Mouse (Mus musculus): ENCODE results near the gene Mafb.
A peak's percentile ranks its signal among the peaks of the same experiment; 100 is the strongest.

The Mafb gene

DNA sequence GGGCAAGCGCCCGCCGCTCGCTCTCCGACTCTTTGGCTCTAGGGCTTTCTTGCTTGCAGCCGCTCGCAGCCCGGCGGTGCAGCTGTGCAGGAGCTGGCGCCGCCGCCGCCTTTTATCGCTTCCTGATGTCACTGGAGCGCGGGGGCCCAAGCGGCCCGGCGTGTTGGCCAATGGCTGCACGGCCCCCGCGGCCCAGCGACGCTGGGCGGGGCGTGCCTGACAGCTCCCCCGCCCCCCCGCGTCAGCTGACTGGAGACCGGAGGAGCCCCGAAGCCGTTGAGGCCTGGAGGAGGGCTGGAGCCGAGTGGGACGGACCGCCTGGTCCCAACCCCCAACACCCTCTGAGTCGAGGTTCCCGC lies at the start of gene Mafb:
TSS of gene Mafb (minus strand) at position 86 of the 359 bp plus-strand sequence.
- peak; percentile 94 for DNase-seq (ENCODE audit: low spot score)

DNA sequence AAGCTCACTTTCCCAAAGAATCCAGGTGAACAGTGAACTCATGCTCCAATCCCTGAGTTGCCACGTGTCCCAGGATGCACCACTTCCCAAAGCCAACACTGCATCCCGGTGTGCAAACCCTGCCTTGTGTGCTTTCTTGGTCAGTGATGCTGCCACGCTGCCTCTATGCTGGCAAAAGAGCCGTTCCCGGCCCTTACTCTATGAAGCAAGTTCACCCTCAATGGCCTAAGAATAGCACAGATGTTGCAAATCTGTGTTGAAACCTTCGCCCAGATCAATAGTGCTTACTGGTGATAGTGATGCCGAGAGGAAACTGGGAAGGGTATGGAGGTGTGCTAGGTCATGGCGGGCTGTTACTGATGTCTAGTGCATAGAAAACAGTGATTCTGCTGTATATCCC lies 48.3 kb upstream of the Mafb start:
- no peak for DNase-seq (ENCODE audit: low spot score)

DNA sequence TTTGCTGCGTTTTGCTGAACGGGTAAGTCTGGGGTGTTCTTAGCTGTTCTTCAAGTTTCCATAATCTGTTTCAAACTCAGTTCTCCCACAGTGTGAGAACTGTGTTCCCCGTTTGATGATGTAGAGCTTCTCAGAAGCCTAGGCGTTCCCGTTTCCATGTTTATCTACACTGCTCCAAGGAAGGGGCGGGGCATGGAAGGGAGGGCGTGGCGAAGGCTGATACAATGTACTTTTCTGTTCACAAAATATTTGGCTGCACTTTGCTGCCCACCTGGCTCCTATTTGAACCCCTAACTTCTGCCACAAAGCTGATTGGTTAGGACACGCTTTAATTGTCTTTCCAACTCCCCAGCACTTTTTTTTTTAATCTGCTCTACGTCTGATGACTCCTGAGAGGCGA lies 47.9 kb upstream of the Mafb start:
- DNase-seq (ENCODE audit: low spot score) = no peak

DNA sequence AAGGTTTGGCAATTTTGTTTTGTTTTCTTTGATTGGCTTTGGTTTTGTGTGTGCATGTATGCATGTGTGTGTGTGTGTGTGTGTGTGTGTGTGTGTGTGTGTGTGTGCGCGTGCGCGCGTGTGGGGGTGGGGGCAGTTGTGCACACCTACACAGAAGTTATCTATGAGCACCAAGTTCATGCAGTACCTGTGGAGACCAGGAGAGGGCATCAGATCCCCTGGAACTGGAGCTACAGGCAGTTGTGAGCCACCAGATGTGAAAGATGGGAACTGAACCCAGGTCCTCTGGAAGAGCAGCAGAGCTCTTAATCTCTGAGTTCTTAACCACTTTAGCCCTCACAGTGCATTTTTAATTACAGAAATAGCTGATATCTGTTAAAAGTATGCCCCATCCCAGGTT lies 47.1 kb upstream of the Mafb start:
- DNase-seq (ENCODE audit: low spot score) = no peak

DNA sequence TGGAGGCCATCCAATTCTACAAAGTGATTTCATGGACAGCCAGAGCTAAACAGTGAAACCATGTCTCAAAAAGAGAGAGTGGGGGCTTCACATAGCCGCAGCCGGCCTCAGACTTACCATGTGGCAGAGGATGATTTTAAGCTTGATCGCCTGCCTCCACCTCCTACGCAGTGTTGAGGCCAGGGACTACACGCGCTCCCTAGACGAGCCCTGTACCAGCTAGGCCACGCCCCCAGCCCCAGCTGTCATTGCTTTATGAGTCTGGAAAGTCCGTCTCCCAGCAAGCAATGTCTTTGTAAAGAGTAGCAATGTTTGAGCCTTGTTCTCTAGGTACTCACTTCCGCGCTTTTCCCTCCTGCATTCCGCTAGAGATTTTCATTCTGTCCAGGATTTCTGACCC lies 46.2 kb upstream of the Mafb start:
- peak; percentile 66 for DNase-seq (ENCODE audit: low spot score)

DNA sequence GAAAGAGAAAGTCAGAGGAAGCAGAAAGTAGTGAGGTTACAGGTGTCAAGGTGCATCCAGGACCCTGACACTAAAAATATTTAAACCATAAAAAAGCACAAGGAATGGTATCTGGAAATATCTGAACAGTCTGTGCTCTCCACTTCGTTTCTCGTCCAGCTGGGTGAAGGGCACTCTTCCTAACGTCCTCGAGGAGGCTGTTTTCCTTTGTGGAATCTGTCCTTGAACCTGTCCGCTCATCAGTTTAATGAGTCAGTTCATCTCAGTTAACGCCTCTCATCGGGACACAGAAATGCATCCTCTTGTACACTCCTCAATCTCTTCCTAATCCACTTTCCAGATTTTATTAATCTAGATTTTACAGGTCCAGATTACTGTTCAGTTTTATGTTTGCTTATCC lies 44.6 kb upstream of the Mafb start:
- DNase-seq (ENCODE audit: low spot score) = no peak

DNA sequence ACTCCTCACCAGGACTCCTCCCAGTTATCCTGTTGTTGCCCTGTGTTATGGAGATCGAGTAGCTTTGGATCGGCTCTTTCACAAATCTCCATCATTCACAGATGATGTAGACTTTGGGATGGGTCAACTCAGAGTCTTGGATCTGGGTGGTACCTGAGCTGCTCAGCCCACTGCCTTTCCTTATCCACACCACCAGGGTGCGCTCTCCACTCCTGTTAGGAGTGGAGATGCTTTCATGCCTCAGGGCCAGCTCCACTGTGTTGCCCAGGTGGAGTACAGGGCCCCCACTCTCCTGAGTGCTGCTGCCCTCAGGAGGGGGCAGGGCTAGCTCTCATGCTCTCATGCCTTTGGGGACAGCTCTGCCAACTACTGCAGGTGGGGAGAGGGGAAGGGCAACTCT lies 40.9 kb upstream of the Mafb start:
- no peak for DNase-seq (ENCODE audit: low spot score)

DNA sequence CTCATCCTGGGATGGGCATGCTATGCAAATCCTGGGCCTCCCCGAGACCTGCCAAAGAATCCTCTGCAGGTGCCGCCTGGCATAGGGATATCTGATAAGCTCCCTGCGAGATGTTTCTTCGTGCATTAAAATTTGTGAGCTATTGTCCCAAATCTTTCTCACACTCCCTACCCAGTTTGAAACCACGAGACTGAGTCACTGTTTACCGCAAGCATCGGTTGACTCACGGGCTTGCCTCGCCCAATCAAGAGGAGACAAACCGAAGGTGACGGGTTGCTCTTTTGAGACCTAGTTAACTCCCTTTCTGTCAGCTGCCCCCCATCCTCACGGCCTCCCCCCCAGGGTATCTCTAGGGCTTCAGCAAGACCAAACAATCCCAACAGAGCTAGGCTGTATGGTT lies 30.9 kb upstream of the Mafb start:
- no peak for DNase-seq (ENCODE audit: low spot score)

DNA sequence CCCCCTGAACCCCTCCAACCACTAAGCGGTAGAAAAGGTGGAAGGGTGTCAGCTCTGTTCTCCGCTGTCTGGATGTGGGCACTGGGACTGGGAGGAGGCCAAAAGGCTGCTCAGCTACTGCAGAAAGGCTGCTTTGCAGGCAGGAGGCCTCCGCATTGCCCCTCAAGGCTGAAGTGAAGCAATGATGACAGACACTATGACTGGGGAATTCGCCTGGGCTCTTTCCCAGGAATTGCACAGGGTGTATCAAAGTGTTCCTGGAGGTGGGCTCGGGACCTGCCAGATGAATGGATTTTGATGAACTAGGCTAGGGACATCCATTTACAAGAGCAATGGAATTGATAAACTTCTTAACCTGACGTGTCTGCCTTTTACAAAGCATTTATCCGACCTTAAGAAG lies 27.9 kb upstream of the Mafb start:
- no peak for DNase-seq (ENCODE audit: low spot score)

DNA sequence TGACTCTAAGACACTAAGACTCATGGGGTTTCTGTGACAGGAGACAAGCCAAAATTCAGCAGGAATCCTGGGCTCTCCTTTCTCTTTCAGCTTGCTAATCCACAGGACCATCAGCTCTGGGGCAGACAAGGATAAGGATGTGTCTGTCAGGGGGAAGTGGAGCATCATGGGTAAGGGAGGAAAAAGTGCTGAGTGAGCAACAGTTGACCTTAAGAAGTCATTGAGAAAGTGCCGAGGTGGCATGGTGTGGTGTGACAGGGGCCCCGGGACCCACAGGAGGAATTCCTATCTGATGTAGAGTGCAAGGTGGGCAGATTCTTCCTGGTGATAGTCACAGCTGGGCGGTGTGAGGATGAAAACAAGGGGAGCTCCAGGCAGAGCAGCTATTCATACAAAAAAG lies 25.8 kb upstream of the Mafb start:
- no peak for DNase-seq (ENCODE audit: low spot score)

DNA sequence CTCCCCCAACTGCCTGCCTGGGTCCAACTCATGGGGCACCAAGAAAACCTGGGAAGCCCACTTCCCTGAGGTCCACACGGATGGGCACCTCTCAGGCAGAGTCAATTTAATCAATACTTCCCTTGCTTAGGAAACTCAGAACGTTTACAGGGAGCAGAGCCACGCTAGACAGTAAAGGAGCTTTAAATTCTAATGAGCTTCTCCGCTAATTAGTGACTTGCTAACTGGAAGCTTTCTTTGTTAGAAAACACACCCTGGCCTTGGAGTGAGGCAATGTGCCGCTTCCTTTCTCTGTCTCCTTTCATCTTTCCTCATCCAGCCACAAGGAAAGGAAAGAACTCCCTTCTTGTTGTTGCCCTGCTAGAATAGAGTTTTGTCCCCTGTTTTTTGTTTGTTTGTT lies 21.7 kb upstream of the Mafb start:
- DNase-seq (ENCODE audit: low spot score) = peak; percentile 45

DNA sequence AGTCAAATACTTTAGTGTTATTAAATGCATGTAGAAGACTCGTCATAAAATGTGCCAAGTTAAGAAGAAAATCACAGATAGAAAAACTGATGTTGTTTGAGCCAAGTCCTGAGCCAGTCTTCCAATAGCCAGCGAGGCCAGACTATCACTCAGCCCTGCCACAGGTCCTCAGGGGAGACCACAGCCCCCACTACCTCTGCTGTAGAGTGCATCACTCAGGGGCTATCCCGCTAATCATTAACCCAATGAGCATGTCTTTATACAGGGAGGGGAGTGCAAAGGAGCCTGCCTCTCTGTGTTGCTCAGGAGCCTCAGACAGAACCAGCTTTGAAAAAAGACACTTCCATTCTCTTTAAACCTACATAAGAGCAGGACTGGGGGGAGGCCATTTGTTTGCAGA lies 16.6 kb upstream of the Mafb start:
- no peak for DNase-seq (ENCODE audit: low spot score)

DNA sequence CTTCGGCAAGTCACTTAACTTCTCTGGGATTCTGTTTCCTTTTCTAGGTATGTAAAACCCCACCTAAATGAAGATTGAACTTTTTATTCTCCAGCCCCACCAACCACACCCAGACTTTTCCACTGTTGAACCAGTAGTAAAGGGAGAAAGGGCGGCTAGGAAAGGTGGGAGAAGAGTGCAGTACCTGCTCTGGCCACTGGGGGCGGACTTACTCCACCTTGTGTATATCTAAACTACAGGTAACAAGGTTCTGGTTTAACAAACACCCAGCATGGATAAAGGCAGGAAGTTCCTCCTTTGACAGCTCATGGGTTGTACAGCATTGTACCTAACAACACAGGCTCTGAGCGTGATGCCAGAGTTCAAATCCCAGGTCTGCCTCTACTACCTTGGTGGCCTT lies 11.4 kb upstream of the Mafb start:
- peak; percentile 74 for DNase-seq (ENCODE audit: low spot score)

DNA sequence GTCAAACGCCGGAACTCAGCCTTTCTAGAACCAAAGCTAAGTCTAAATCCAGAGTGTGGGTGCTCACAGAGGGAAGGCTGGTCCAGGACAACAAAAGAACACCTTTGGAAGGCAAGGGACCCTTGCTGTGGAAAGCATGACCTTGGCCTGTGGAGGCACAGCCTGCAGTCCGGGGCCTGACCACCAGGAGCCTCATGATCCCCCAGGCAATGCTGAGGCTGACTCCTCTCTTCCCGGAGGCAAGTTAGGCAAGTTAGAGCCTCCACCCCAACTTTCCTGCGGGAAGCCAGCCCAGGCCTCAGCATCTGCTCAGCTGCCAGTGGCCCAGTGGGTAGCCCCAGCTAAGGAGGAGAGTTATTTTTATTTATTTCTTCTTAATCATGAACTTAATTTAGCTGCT lies 9.4 kb upstream of the Mafb start:
- DNase-seq (ENCODE audit: low spot score) = no peak

DNA sequence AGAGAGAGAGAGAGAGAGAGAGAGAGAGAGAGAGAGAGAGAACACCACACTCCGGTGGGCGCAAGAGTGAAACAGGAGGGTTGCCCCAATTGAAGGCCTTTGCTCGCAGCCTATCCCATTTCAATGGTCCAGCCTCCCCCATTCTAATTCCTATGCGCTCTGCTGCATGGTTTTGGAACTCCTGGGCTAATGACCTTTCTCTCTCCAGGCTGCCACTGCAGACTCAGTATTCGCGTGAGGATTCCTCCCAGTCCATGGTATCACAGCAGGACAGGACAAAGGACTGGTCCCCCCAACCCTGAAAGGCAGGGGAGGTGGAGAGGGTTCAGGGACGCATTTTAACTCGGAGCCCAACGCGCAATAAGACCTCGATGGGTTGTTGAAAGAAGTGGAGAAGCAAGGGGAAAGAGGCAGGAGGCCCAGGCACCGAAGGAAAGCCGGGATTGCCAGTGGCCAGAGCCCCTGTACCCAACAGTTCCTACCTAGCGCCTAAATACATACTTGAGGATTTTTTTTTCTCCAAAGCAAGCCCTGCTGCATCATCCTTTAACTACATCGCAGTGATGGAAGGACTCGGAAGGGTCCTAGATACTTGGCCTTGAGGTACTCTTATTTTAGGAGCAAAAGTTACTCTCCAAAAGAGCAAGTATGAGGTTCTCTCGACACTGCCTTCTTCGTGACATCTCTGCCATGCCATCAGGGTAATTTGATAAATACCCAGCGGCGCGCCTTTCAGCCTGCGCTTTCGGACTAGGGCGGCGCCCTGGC lies 3.0 kb upstream of the Mafb start:
- DNase-seq (ENCODE audit: low spot score) = no peak

DNA sequence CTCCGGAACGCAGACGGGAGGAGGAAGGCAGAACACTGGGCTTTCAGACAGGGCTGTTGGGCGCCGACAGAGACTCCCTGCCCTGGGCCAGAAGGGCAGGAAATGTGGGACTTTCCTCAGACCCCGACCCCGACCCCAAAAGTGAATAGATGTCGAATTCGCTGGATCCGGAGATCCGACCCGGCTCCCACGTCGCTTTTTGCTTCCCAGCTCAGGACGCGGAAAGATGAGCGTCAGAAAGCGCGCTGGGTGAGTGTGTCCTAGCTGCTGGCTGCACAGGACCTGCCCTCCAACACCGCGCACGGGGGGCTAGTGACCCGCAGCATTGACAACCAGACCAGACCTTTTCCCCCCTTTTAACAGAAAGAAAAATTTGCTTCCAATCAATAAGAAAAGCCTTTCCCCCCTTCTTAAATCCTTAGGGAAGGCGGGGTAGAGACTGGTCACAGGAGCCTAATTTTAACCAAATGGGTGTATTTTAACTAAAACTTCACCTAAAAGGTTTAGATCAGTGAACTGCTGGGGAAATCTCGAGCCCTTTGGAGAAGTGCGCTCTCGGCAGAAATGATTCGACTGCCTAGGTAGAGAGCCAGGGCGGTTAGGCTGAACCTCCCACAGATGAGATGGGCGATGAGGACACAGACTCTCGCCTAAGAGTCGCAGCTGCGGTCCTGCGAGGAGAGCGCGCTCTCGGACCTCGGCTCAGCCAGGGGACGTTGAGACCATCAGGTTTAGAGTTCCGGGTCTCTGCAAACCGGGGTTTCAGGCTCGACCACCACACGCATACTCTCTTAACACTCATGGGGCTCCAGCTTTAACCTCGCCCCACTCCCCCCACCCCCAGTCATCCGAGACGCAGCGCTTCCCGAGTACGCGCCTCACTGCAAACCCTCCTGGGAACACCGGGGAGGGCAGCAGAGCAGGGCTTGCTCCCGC lies 1.8 kb upstream of the Mafb start:
- no peak for DNase-seq (ENCODE audit: low spot score)

DNA sequence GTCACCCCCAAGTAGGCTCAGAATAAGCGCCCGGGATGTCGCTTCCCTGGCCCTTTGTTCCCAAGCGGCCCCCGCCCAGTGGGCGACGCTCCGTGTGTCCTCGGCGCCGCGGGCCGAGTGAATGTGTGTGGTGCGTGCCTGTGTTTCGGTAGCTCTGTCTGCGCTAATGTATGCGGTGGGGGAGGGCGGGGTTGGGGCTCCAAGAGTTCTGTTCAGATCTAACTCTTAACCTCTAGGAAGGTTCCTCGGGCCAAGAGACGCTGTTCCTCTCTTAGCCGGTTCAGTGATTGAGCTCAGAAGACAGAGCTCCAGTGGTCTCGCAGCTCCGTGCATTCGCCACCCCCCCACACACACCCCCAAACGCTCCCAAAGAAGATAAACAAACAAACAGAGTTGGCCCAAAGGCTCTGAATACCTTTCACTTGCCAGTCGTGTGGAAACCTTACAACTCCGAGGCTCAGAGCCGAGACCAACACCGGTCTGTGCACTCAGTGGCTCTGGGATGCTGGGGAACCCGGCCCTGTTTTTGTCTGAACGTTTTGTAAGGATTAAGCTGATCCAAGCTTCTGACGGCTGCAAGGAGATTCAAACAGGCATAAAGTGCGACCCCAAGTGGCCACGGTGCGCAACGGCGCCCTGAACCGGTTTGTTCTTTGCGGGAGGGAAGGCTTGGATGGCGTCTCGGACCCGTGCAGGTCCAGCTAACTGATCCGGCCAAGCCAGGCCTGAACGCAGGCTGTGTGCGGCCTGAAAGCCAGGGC lies 763 bp upstream of the Mafb start:
- peak; percentile 94 for DNase-seq (ENCODE audit: low spot score)

DNA sequence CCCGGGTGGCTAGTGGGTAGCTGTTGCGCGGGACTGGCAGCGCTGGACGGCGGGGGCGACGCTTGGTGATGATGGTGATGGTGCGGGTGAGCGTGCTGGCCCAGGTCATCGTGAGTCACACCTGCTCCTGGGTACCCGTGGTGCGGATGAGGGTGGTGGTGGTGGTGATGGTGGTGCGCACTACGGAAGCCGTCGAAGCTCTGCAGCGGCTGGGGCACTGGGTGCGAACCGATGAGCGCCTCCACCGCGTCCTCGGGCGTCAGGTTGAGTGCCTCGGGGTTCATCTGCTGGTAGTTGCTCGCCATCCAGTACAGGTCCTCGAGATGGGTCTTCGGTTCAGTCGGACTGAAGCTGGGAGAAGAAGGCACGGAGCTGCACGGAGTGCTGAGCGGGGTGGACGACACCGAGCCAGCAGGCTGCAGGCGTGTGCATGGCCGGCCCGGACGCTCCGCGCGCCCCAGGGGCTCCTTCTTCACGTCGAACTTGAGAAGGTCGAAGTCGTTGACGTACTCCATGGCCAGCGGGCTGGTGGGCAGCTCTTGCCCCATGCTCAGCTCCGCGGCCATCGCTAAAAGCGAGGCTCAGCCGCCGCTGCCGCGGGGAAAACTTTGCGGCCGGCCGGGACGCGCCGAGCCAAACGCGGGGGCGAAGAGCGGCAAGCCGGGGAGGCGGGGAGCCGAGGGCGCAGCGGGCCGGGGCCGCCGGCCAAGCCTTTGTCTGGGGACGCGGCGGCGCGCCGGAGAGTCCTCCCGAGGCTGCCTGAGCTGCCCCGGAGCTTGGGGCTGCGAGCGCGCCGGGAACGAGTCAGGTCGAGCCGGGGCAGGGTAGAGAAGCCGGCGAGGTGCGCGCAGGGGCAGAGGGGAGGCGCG lies 520 bp downstream of the Mafb start:
- DNase-seq (ENCODE audit: low spot score) = no peak

DNA sequence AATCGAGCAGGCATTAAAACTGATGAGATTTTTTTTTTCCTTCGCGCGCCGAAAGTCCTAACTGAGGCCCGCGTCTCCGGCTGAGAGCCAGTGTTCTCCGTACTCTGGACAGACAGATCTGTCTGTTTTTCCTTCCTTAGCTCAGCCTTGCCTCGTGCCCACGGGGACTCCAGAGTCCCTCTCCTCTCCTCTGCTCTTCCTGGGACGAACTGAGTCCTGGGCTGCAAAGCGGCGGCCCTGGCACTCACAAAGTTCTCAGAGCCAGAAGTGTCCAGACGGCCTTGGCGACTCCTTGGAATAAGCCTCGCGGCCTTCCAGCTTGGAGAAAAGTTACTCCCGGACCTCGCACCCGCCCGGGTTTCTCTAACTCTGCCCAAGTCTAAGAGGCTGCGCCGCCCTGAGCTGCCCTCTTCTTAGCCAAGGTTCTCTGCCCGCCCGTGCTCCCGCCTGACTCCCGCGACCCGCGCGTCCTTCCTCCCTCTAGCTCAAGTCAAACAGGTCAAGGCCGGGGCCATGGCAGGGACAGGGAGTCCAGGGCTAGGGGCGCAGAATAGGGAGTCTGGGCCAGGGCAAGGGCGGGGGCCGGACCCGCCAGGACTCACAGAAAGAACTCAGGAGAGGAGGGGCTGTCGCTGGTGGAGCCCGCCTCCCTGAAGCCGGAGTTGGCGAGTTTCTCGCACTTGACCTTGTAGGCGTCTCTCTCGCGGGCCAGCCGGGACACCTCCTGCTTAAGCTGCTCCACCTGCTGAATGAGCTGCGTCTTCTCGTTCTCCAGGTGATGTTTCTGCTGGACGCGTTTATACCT lies 1.6 kb downstream of the Mafb start:
- no peak for DNase-seq (ENCODE audit: low spot score)

DNA sequence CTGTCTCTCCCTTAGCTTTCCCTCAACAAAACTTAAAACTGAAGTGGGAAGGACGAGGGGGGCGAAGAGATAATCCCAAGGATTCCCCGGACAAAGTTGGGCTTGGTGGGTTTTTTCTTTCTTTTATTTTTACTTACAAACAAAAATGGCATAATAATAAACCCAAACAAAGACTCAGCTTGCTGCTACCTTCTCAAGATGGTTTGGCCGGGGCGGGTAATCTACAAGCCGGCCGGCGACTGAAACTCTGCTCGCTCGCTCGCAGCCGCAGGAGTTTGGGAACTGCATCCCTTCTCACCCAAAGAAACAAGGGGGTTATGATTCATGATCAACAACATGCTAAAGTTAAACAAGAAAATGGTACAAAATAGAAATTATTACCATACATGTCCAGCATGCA lies 2.2 kb downstream of the Mafb start:
- no peak for DNase-seq (ENCODE audit: low spot score)

DNA sequence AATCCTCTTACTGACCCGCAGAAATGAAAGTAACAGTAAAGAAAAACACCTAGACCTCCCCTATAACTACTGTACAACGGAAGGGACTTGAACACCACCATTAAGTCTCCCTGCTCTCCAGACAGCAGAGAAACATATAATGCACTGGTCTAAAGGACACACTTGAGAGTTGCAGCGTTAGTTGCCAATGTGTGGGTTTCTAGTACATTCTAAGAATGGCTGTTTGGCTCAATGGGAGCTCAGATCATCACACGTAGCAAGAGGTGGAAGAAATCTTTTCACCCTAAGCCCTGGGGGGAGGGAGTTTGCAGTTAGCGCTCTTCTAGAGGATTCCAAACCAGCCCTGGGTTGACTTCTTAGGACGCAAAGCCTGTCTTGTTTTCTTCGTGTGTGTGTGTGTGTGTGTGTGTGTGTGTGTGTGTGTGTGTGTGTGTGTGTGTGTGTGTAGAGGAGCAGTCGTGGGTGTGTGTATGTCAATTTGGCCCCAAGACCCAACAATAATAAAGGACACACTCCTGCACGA lies 2.7 kb downstream of the Mafb start:
- no peak for DNase-seq (ENCODE audit: low spot score)
